19 mouse cellular contexts compared by ENCODE assay signal in genomic region chrX:137582656-137583055, GRCm38 (mm10). TPM values are rescaled to one million over a fixed set of nuclear protein-coding genes. Genes with fewer than 3 reads are reported as not detected.
DNase-seq lines count a peak whose midpoint lies in the region; ATAC-seq lines count a peak whose summit lies in the region.
"Had no signal": no experiment of that assay in that cellular context is flagged by ENCODE, and none has a peak within 500 bp of the region (broad histone marks: within the 10 kb centered on the region; RNA-seq: fewer than 3 reads in every experiment).

No protein-coding gene starts in this region.

- ATAC-seq in hematopoietic stem cell, adult 5-6 weeks (replicated peaks in 1 of 2; ENCODE audit: insufficient read depth in 1 of 2, low FRiP score in 2 of 2, low TSS enrichment in 1 of 2, low read depth in 1 of 2, poor library complexity in 2 of 2, severe bottlenecking in 2 of 2), result peak; percentile 86 to 98
- ATAC-seq: forebrain, embryonic 13.5 days; forebrain, embryonic 15.5 days; forebrain, postnatal 0 days had no signal

- DNase-seq in adrenal gland, adult (ENCODE audit: inconsistent age in 2 of 2, low spot score in 1 of 2), result peak; percentile 11 to 62
- no peak for DNase-seq in adrenal gland, postnatal 4 days (ENCODE audit: low spot score in 2 of 2)
- peak; percentile 6 for DNase-seq in adrenal gland, postnatal 10 days
- DNase-seq in adrenal gland, adult 18-20 months (ENCODE audit: low spot score in 2 of 2), result no peak
- DNase-seq in embryo, embryonic 10.5 days (ENCODE audit: low spot score), result peak; percentile 2
- no peak for DNase-seq in embryo, embryonic 11 days
- DNase-seq in thymus, adult 18-20 months, result no peak
- DNase-seq: cerebellum, adult 11 months; cerebellum, adult 18-20 months; cerebellum, adult 8-10 months; cerebellum, adult 9-11 months; cerebellum, postnatal 14 days; cerebellum, postnatal 36 days; forebrain, postnatal 0 days had no signal

RNA-seq across cellular contexts. Expression of gene Il1rapl2, which starts 12.2 kb away (rescaled TPM):
- total RNA-seq in adrenal gland, postnatal 4 days (2021), result 1 to 10 TPM in 1 of 2 experiments, under 1 TPM in 1; 0.62 to 2.1 TPM
- total RNA-seq in adrenal gland, postnatal 10 days (2021), result 1 to 10 TPM in 1 of 2 experiments, under 1 TPM in 1; 0.21 to 1.2 TPM
- 1 to 10 TPM in 1 of 2 experiments, under 1 TPM in 1; 0.42 to 2.4 TPM for total RNA-seq in adrenal gland, adult 18-20 months (2021)
- 1.4 and 1.7 TPM in 2 replicates for total RNA-seq in hematopoietic stem cell, adult 5-6 weeks (2017)
- total RNA-seq: ES-E14, MEL had no signal

Comparison
In these comparisons a context has a peak if more than half of its experiments do, and no peak if none do; other contexts are left out.
1. DNase-seq: peak in adrenal gland, adult (2 of 2), adrenal gland, postnatal 10 days (single experiment) and embryo, embryonic 10.5 days (single experiment); none in adrenal gland, postnatal 4 days (0 of 2), adrenal gland, adult 18-20 months (0 of 2), embryo, embryonic 11 days (single experiment) and thymus, adult 18-20 months (0 of 2).